Mouse (Mus musculus) embryonic facial prominence, embryonic 15.5 days (tissue): ENCODE results near the gene Idi2. TPM values are rescaled to one million over a fixed set of nuclear protein-coding genes. Genes with fewer than 3 reads are reported as not detected.
"Not testable (repeated sequence)": the region's sequence is repeated elsewhere in the genome, so short reads cannot be mapped to it uniquely, and the experiment has no call there.

Experiments
- ATAC-seq: fragments of 200-750 bp; cut with Nextera tagmentation; 2 replicates; pipeline ENCODE4 v1.8.0; 2017; ENCODE audit warnings: low read depth, moderate TSS enrichment; ENCODE audit not compliant: insufficient number of reproducible peaks, low FRiP score, low TSS enrichment
- H3K27ac ChIP-seq: fragments of 300-500 bp; sonication (generic); replicated peaks from 2 replicates; pipeline ENCODE4 v1.5.1; 2015; ENCODE audit warnings: mild to moderate bottlenecking, inconsistent platforms
- H3K27me3 ChIP-seq: fragments of 300-500 bp; sonication (generic); 2 replicates; pipeline ENCODE4 v1.6.1; 2015; ENCODE audit warnings: inconsistent platforms
- H3K36me3 ChIP-seq: fragments of 300-500 bp; sonication (generic); 2 replicates; pipeline ENCODE4 v1.6.1; 2015; ENCODE audit warnings: mild to moderate bottlenecking, inconsistent platforms
- H3K4me1 ChIP-seq: fragments of 300-500 bp; sonication (generic); 2 replicates; pipeline ENCODE4 v1.6.1; 2015; ENCODE audit warnings: inconsistent platforms
- H3K4me2 ChIP-seq: fragments of 300-500 bp; sonication (generic); replicated peaks from 2 replicates; pipeline ENCODE4 v1.6.1; 2015; ENCODE audit warnings: mild to moderate bottlenecking, inconsistent platforms
- H3K4me3 ChIP-seq: fragments of 300-500 bp; sonication (generic); replicated peaks from 2 replicates; pipeline ENCODE4 v1.5.1; 2015; ENCODE audit warnings: mild to moderate bottlenecking, inconsistent platforms
- H3K9ac ChIP-seq: fragments of 300-500 bp; sonication (generic); 2 replicates; pipeline ENCODE4 v1.6.1; 2015; ENCODE audit warnings: inconsistent platforms
- H3K9me3 ChIP-seq: fragments of 300-500 bp; sonication (generic); replicated peaks from 2 replicates; pipeline ENCODE4 v1.6.1; 2016; ENCODE audit warnings: inconsistent platforms
- WGBS: fragments of 180-500 bp; shearing (Covaris S2); methylation state at CpG from one replicate; pipeline ENCODE4 v1.1.7; 2015; 5-methylcytosine and 5-hydroxymethylcytosine counted together
- polyA plus RNA-seq: library from polyadenylated mRNA; unstranded; fragments of >200 nt; fragmentation: Nextera tagmentation; extraction: Ambion mirVana; gene quantifications from 2 replicates; pipeline ENCODE4 v1.2.1, GENCODE M21; 2015

Gene Idi2
- polyA plus RNA-seq, 1 experiment from 2014 or later: 8.0 TPM

GRCm38 (mm10) chr13:8959554-8959953 is 6.9 kb downstream of the Idi2 start:
- not testable (repeated sequence) for H3K9me3 ChIP-seq, H3K4me3 ChIP-seq, H3K36me3 ChIP-seq, ATAC-seq, H3K27me3 ChIP-seq, H3K27ac ChIP-seq, H3K9ac ChIP-seq, H3K4me2 ChIP-seq, H3K4me1 ChIP-seq
- 76% methylated on average over 5 of the region's 6 CpGs for WGBS

DNA sequence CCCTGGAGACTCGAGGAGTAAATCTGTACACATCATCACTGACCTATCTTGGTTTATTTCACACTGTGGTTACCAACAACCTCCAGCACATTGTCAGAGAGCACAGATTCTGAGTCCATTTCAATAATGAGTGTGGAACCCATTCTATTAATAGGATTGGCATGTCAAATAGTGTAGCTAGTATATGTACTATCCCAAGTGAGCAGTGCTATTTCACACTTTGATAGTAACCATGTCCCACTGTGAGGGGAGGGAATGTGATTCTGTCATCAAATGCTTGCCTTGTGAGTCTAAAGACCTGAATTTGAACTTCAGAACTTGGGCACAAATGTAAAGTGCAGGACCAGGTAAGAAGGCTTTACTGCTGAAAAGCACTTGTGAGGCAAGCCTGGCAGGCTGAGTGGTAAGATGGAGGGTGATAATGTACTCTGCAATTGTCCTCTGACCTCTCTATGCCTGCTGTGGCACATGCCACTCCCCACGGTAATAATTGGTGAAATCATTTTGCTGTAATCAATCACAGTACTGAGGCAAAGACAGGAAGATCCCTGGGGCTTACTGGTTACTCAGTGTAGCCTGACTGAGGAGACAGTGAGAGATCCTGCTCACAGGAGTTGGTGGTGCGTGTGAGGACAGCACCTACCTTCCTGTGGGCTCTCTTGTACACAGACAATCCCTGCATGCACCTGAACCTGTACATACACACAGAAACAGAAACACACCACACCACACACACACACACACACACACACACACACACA is 8.6 kb downstream of the Idi2 start:
- not testable (repeated sequence) for H3K9ac ChIP-seq, H3K4me2 ChIP-seq, ATAC-seq, H3K36me3 ChIP-seq, H3K27ac ChIP-seq, H3K4me1 ChIP-seq, H3K9me3 ChIP-seq, H3K4me3 ChIP-seq, H3K27me3 ChIP-seq
- 56% methylated on average over 3 of the region's 3 CpGs for WGBS

GRCm38 (mm10) chr13:8962266-8962665 is 9.6 kb downstream of the Idi2 start:
- not testable (repeated sequence) for ATAC-seq, H3K36me3 ChIP-seq, H3K9me3 ChIP-seq, H3K27me3 ChIP-seq, H3K27ac ChIP-seq, H3K9ac ChIP-seq, H3K4me2 ChIP-seq, H3K4me1 ChIP-seq, H3K4me3 ChIP-seq
- 29% methylated on average over 5 of the region's 5 CpGs for WGBS

DNA sequence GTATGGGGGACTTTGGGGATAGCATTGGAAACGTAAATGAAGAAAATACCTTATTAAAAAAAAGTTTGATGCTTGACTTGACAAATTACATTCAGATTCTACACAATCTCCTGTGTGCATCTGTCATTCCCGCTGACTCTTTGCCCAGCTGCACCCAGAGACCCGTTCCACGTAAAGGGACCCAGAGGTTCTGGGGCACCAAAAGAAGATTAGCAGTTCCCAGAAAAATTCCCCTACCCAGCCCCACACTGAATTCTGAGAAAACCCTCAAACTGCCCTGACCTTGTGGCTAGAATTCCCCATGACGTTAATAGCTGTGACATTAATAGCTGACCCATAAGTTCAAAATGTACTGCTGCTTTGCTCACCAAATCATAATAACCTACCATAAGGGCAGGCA is 12.6 kb downstream of the Idi2 start:
- Histone ChIP-seq H3K4me3 (no peak overlapping the region), H3K27me3 (no peaks in the 10 kb centered on the region), H3K9ac (no peak overlapping the region), H3K27ac (no peak overlapping the region), H3K36me3 (peaks cover 17% of the 10 kb centered on the region), H3K4me2 (no peak overlapping the region), H3K9me3 (no peaks in the 10 kb centered on the region), H3K4me1 (no peaks in the 10 kb centered on the region)
- no peak for ATAC-seq
- 94% methylated on average over 5 of the region's 5 CpGs for WGBS

DNA sequence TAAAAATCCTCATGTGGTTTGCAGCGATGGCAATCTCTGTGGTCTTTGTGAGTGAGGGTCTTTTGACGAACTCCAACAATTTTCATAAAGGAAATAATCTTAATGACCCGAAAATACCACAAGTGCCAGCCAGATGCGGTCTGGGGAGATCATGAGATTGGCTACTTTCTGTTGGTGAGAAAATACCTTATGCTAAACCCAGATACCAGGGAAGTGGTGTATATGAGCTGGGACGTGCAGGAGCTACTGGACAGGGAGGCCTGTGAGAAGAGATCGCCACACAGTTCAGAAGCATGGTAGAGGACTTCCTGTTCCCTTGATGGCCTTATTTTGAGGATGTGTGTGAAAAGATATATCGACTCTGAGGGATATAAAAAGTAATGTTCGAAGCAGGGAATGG is 15.1 kb downstream of the Idi2 start:
- no peak for ATAC-seq
- Histone ChIP-seq H3K27ac (no peak overlapping the region), H3K4me2 (no peak overlapping the region), H3K27me3 (no peaks in the 10 kb centered on the region), H3K9ac (no peak overlapping the region), H3K4me1 (no peaks in the 10 kb centered on the region), H3K36me3 (peaks cover 31% of the 10 kb centered on the region), H3K9me3 (no peaks in the 10 kb centered on the region), H3K4me3 (no peak overlapping the region)
- WGBS: 75% methylated on average over 8 of the region's 8 CpGs

DNA sequence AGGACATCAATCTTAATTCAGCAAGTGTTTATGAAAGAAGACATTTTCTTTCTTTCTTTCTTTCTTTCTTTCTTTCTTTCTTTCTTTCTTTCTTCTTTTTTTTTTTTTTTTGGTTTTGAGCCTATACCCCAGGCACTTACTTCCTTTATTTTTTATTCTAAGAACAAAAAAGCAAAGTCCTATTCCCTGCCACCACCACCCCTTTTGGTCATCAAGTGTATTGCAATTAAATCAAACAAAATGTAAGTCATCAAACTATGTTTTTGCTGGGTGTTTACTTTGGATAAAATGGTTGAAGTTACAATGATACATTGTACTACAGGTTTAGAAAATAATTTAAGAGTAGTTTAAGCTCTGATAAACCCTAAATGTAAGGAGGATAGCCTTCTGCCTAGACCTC is 19.7 kb downstream of the Idi2 start:
- peaks cover 73% of the 10 kb centered on the region for H3K36me3 ChIP-seq
- no peak overlapping the region for H3K27ac ChIP-seq
- ATAC-seq: no peak
- H3K9ac ChIP-seq: no peak overlapping the region
- H3K27me3 ChIP-seq: no peaks in the 10 kb centered on the region
- no peaks in the 10 kb centered on the region for H3K4me1 ChIP-seq
- H3K4me2 ChIP-seq: no peak overlapping the region
- H3K4me3 ChIP-seq: no peak overlapping the region
- H3K9me3 ChIP-seq: no peaks in the 10 kb centered on the region

DNA sequence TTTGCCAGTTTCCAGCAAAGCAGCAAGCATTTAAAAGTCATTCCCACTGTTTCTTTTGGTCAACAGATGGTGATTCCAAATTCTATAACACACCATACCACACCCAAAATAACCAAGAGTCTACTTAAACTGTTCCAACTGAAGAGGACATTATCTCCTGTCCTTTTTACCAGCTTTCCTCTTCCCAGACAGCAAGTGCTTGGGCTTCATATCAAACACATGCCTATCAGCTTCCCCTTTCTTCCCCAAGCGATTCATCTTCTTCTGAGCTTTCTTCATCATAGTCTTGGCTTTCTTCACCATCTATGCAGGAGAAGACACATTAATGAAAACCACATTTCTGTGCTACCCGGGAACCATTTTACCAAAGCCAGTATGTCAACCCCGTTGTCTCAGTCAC is 20.3 kb downstream of the Idi2 start:
- no peak overlapping the region for H3K4me3 ChIP-seq
- no peak overlapping the region for H3K4me2 ChIP-seq
- H3K9me3 ChIP-seq: no peaks in the 10 kb centered on the region
- peaks cover 74% of the 10 kb centered on the region for H3K36me3 ChIP-seq
- no peak overlapping the region for H3K9ac ChIP-seq
- no peaks in the 10 kb centered on the region for H3K4me1 ChIP-seq
- no peak for ATAC-seq
- WGBS: 85% methylated on average over 3 of the region's 3 CpGs
- H3K27me3 ChIP-seq: no peaks in the 10 kb centered on the region
- no peak overlapping the region for H3K27ac ChIP-seq

- no peak for ATAC-seq
Observed at GRCm38 (mm10) chr13:8992231-8992630, 39.6 kb downstream of the Idi2 start.

GRCm38 (mm10) chr13:8995159-8995989 is 42.7 kb downstream of the Idi2 start:
- H3K27ac ChIP-seq: peak overlapping the region; percentile 52; the same call in 1 of the 2 replicates
- H3K27me3 ChIP-seq: no peaks in the 10 kb centered on the region
- peak overlapping the region; percentile 87 for H3K4me3 ChIP-seq
- peaks cover 10% of the 10 kb centered on the region for H3K36me3 ChIP-seq
- WGBS: 2% methylated on average over 33 of the region's 33 CpGs
- peak; percentile 48 for ATAC-seq
- peak overlapping the region; percentile 91 for H3K9ac ChIP-seq
- peak overlapping the region; percentile 83 for H3K4me2 ChIP-seq
- no peaks in the 10 kb centered on the region for H3K9me3 ChIP-seq
- peaks cover 14% of the 10 kb centered on the region for H3K4me1 ChIP-seq

More at GRCm38 (mm10) chr13:8992231-8992630, 39.6 kb downstream of the Idi2 start:
- Histone ChIP-seq H3K27ac (no peak overlapping the region), H3K4me3 (no peak overlapping the region), H3K36me3 (peaks cover 36% of the 10 kb centered on the region), H3K9ac (no peak overlapping the region), H3K4me2 (no peak overlapping the region), H3K4me1 (peaks cover 14% of the 10 kb centered on the region), H3K27me3 (no peaks in the 10 kb centered on the region), H3K9me3 (no peaks in the 10 kb centered on the region)
- 89% methylated on average over 6 of the region's 6 CpGs for WGBS

DNA sequence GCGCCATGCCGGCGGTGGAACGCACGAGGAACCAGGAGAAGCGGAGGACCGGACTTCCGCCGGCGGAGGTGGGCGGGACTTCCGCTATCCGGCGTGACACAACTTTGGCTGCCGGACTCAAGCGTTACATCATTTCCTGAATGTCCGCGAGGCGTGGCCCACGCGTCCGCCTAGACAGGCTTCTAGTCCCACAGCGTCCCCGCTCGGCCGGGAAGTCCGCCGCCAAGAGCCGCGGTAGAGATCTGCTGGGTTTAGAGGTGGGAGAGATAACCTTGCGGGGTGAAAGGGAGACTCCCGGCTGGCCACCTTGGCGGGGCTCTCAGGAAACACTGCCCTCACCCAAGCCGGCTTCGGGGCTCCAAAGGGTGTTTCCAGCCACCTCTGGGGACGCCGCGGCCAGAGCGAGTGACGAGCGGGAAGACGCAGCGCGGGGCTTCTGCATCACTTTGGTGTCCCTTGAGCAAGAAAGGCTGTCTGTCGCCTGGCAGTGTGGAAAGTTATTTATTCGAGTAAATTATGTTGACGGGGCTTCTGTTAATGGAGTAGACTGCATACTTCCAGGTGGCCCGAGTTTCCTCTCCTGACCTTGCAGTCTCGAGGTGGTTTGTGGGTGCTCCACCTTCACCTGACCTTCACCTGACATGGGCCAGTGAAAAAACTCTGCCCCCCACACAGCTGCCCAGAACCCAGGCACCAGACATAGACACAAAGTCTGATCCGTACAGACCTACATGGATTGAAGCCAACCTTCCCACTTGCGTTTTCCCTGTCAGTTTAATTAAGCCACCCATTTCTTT is 43.5 kb downstream of the Idi2 start, which contains the start of gene Gtpbp4:
Gene Gtpbp4 (minus strand): TSS at position 94 of the 797 bp plus-strand sequence.
- under 1% methylated on average over 51 of the region's 51 CpGs for WGBS
- peaks cover 1% of the 10 kb centered on the region; the same call in 1 of the 2 replicates for H3K36me3 ChIP-seq
- H3K4me1 ChIP-seq: peaks cover 14% of the 10 kb centered on the region
- peak within 1 kb of the TSS; percentile 87 for H3K4me3 ChIP-seq
- peak within 1 kb of the TSS; percentile 76; the same call in 1 of the 2 replicates for H3K27ac ChIP-seq
- H3K9me3 ChIP-seq: no peaks in the 10 kb centered on the region
- no peaks in the 10 kb centered on the region for H3K27me3 ChIP-seq
- ATAC-seq: peak; percentile 98
- peak within 1 kb of the TSS; percentile 83 for H3K4me2 ChIP-seq
- peak within 1 kb of the TSS; percentile 91 for H3K9ac ChIP-seq

DNA sequence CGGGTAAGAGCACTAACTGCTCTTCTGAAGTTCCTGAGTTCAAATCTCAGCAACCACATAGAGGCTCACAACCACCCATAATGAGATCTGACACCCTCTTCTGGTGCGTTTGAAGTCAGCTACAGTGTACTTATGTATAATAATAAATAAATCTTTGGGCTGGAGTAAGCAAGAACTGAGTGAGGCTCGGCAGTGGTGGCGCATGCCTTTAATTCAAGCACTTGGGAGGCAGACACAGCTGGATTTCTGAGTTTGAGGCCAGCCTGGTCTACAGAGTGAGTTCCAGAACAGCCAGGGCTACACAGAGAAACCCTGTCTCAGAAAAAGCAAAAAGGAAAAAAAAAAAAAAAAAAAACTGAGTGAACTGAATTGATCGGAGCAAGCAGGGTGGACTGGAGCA is 44.6 kb downstream of the Idi2 start:
- not testable (repeated sequence) for H3K9me3 ChIP-seq, ATAC-seq, H3K36me3 ChIP-seq, H3K27ac ChIP-seq, H3K27me3 ChIP-seq, H3K9ac ChIP-seq, H3K4me2 ChIP-seq
- H3K4me1 ChIP-seq: peaks cover 14% of the 10 kb centered on the region
- WGBS: 77% methylated on average over 5 of the region's 5 CpGs
- H3K4me3 ChIP-seq: peak overlapping the region; percentile 87; the same call in 1 of the 2 replicates
